Mouse (Mus musculus): ENCODE data around the gene Snx30.

GRCm38 (mm10) chr4:59850886-59851623 is 45.4 kb downstream of the Snx30 start:
- no peak for TF ChIP-seq CTCF (conservative IDR thresholded peaks at IDR 0.05; ENCODE audit: low read length)
- TF ChIP-seq NANOG (IDR thresholded peaks at IDR 0.05; ENCODE audit: borderline replicate concordance, low read length) = no peak
- TF ChIP-seq POU5F1 (IDR thresholded peaks at IDR 0.05; ENCODE audit: borderline replicate concordance, low read length) = no peak

Data from E14TG2a.4 (cell line).